Mouse (Mus musculus) lung, postnatal 36 days (tissue): Measurements from ENCODE around the gene Psenen.

Experiments
- DNase-seq: peaks from one replicate; pipeline ENCODE4 v3.0.0; 2022; ENCODE audit warnings: mixed read lengths

Psenen gene

GRCm38 (mm10) chr7:30588676-30589434 lies 25.4 kb upstream of the Psenen start, which contains the start of gene Kmt2b:
Kmt2b (minus strand) TSS chr7:30588726.
- peak; percentile 98 for DNase-seq

- DNase-seq = peak; percentile 25
Measured at GRCm38 (mm10) chr7:30587842-30588667, 24.6 kb upstream of the Psenen start.

- DNase-seq = no peak
Measured at GRCm38 (mm10) chr7:30586455-30587020, 23.1 kb upstream of the Psenen start.

- DNase-seq = no peak
Measured at GRCm38 (mm10) chr7:30585170-30585569, 21.7 kb upstream of the Psenen start.

- DNase-seq = no peak
Measured at GRCm38 (mm10) chr7:30584339-30584738, 20.9 kb upstream of the Psenen start.

- no peak for DNase-seq
Measured at GRCm38 (mm10) chr7:30581547-30581946, 18.1 kb upstream of the Psenen start.

- DNase-seq = no peak
Measured at GRCm38 (mm10) chr7:30579950-30580349, 16.5 kb upstream of the Psenen start.

- DNase-seq = peak; percentile 56
Measured at GRCm38 (mm10) chr7:30572969-30573368, 9.5 kb upstream of the Psenen start.

GRCm38 (mm10) chr7:30572389-30572788 lies 9.0 kb upstream of the Psenen start:
- no peak for DNase-seq

- DNase-seq = no peak
Measured at GRCm38 (mm10) chr7:30567555-30567954, 4.1 kb upstream of the Psenen start.

- DNase-seq = no peak
Measured at GRCm38 (mm10) chr7:30566033-30566432, 2.6 kb upstream of the Psenen start.

- DNase-seq = no peak
Measured at GRCm38 (mm10) chr7:30564970-30565571, 1.6 kb upstream of the Psenen start, which contains the start of gene Igflr1. Igflr1 (plus strand) TSS chr7:30565427.

GRCm38 (mm10) chr7:30563906-30564280 lies 466 bp upstream of the Psenen start:
- DNase-seq = no peak

- DNase-seq = no peak
Measured at GRCm38 (mm10) chr7:30562526-30563116, 806 bp downstream of the Psenen start.

GRCm38 (mm10) chr7:30560296-30560695 lies 3.1 kb downstream of the Psenen start:
- no peak for DNase-seq

GRCm38 (mm10) chr7:30559443-30559954 lies 3.9 kb downstream of the Psenen start, which contains the start of gene Lin37:
Lin37 (minus strand) TSS chr7:30559838.
- DNase-seq = peak; percentile 100

- no peak for DNase-seq
Measured at GRCm38 (mm10) chr7:30558656-30559442, 4.6 kb downstream of the Psenen start.

- DNase-seq = no peak
Measured at GRCm38 (mm10) chr7:30557901-30558514, 5.4 kb downstream of the Psenen start.

GRCm38 (mm10) chr7:30556894-30557536 lies 6.4 kb downstream of the Psenen start:
- no peak for DNase-seq

- no peak for DNase-seq
Measured at GRCm38 (mm10) chr7:30553810-30554584, 9.4 kb downstream of the Psenen start.
